ENCODE assay signal across 8 mouse cellular contexts in the genomic region with DNA sequence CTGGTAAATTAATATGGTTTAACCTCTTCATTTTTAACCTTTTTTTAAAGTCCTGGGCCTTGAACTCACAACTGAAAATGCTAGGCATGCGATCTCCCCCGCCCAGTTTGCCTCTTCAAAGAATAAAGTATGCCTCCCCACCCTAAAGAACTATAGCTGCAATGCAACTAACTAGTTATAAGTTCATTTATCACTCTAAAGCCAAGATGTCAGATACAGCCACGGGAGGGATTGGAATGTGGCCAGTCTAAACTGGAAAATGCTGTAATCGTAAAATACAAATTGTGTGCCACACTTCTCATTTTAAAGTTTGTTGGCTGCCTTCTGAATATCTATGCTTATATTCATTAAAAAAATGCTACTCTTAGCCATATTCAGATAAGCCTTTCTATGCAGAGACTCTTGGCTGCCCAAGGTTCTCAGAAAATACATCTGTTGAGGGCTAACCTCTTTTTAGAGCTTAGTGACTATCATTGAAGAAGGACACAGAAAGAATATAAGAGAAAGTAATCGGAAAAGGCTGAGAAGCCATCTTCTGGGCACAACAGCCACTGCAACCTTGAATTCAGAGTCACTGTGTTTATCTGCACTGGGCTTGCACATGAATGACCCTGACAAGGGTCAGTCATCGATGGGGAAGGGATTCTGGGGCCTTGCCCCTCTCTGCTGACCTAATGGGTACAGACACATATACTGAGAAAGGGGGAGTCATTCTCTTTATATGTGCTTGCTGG. TPM values are rescaled to one million over a fixed set of nuclear protein-coding genes. Genes with fewer than 3 reads are reported as not detected.
DNase-seq lines count a peak whose midpoint lies in the region; ATAC-seq and TF ChIP-seq lines count a peak whose summit lies in the region.

No protein-coding gene starts in this region.

- 36% methylated on average over 6 of the region's 6 CpGs for WGBS in cerebellum, adult 2 months
- WGBS in spleen, adult 2 months, result 49% methylated on average over 6 of the region's 6 CpGs
- WGBS in intestine, postnatal 0 days, result 26% methylated on average over 6 of the region's 6 CpGs
- WGBS in olfactory bulb, adult 2 months, result 41% methylated on average over 6 of the region's 6 CpGs

- ATAC-seq in intestine, postnatal 0 days, result no peak

- no peaks in the 10 kb centered on the region for H3K27me3 ChIP-seq in cerebellum, adult 2 months (ENCODE audit: control insufficient read depth, insufficient read depth, low read length)
- no peaks in the 10 kb centered on the region for H3K27me3 ChIP-seq in spleen, adult 2 months (ENCODE audit: control insufficient read depth, insufficient read depth, low read length)
- no peaks in the 10 kb centered on the region for H3K27me3 ChIP-seq in intestine, postnatal 0 days (replicated peaks; ENCODE audit: control insufficient read depth, insufficient read depth, low read length)

- no peaks in the 10 kb centered on the region for H3K9me3 ChIP-seq in intestine, postnatal 0 days (ENCODE audit: control insufficient read depth)

- no peak for DNase-seq in cerebellum, adult 2 months
- DNase-seq in cerebellum, adult 11-12 months, result no peak
- DNase-seq in spleen, adult 2 months (ENCODE audit: low read depth in 1 of 2, low spot score in 2 of 2), result no peak
- DNase-seq in spleen, postnatal 14 days (ENCODE audit: low spot score in 2 of 2), result no peak
- no peak for DNase-seq in testis, postnatal 10 days (ENCODE audit: low spot score)
- no peak for DNase-seq in spleen, postnatal 36 days (ENCODE audit: low spot score in 2 of 2)

- H3K27ac ChIP-seq in cerebellum, adult 2 months (ENCODE audit: insufficient read depth, low read length), result peak overlapping the region; percentile 92; the same call in 1 of the 2 replicates
- no peak overlapping the region for H3K27ac ChIP-seq in spleen, adult 2 months (ENCODE audit: insufficient read depth, low read length)
- H3K27ac ChIP-seq in intestine, postnatal 0 days (ENCODE audit: low read depth, low read length), result peak overlapping the region; percentile 88; the same call in 1 of the 2 replicates
- H3K27ac ChIP-seq in olfactory bulb, adult 2 months (ENCODE audit: insufficient read depth, low read depth, low read length), result peak overlapping the region; percentile 98

- H3K4me1 ChIP-seq in cerebellum, adult 2 months (ENCODE audit: control insufficient read depth, insufficient read depth, low read length), result peaks cover 3% of the 10 kb centered on the region; the same call in 1 of the 2 replicates
- H3K4me1 ChIP-seq in spleen, adult 2 months (ENCODE audit: control insufficient read depth, insufficient read depth, insufficient read length), result peaks cover 2% of the 10 kb centered on the region
- H3K4me1 ChIP-seq in intestine, postnatal 0 days (replicated peaks; ENCODE audit: control insufficient read depth, insufficient read depth, low read length), result peaks cover 15% of the 10 kb centered on the region
- H3K4me1 ChIP-seq in olfactory bulb, adult 2 months (ENCODE audit: control insufficient read depth, insufficient read depth, low read length), result peaks cover 5% of the 10 kb centered on the region

- TF ChIP-seq POLR2A in cerebellum, adult 2 months (IDR thresholded peaks at IDR 0.05; ENCODE audit: borderline replicate concordance, insufficient read depth, low read length), result no peak
- no peak for TF ChIP-seq POLR2A in spleen, adult 2 months (IDR thresholded peaks at IDR 0.05; ENCODE audit: low read depth, low read length)
- TF ChIP-seq POLR2A in olfactory bulb, adult 2 months (IDR thresholded peaks at IDR 0.05; ENCODE audit: insufficient read depth, low read depth, low read length), result no peak

- no peak for TF ChIP-seq CTCF in cerebellum, adult 2 months (IDR thresholded peaks at IDR 0.05; ENCODE audit: borderline replicate concordance, insufficient read depth, low read depth, low read length)
- no peak for TF ChIP-seq CTCF in spleen, adult 2 months (IDR thresholded peaks at IDR 0.05; ENCODE audit: extremely low read depth, insufficient read depth, insufficient read length, insufficient replicate concordance)
- 0 out of 2 replicates have a peak, but pooled peaks have one; percentile 12 for TF ChIP-seq CTCF in intestine, postnatal 0 days (IDR thresholded peaks at IDR 0.05; ENCODE audit: low read depth)
- no peak for TF ChIP-seq CTCF in olfactory bulb, adult 2 months (IDR thresholded peaks at IDR 0.05; ENCODE audit: insufficient read depth, low read depth, low read length)

- H3K4me3 ChIP-seq in cerebellum, adult 2 months (replicated peaks; ENCODE audit: insufficient read depth, low read depth, low read length), result no peak overlapping the region
- H3K4me3 ChIP-seq in spleen, adult 2 months (ENCODE audit: extremely low read depth, insufficient read depth, insufficient read length), result peak overlapping the region; percentile 70; the same call in 1 of the 2 replicates
- peak overlapping the region; percentile 84 for H3K4me3 ChIP-seq in intestine, postnatal 0 days (ENCODE audit: low read depth, low read length)
- H3K4me3 ChIP-seq in olfactory bulb, adult 2 months (ENCODE audit: insufficient read depth, low read depth, low read length), result no peak overlapping the region

- peak overlapping the region; percentile 88; the same call in 1 of the 2 replicates for H3K9ac ChIP-seq in intestine, postnatal 0 days (ENCODE audit: low read depth, low read length)

- peak overlapping the region; percentile 75 for H3K4me2 ChIP-seq in intestine, postnatal 0 days (replicated peaks; ENCODE audit: low read depth)

- peaks cover 21% of the 10 kb centered on the region for H3K36me3 ChIP-seq in spleen, adult 2 months (ENCODE audit: control insufficient read depth, insufficient read depth, low read length)
- peaks cover 27% of the 10 kb centered on the region for H3K36me3 ChIP-seq in intestine, postnatal 0 days (ENCODE audit: control insufficient read depth, insufficient read depth)

RNA-seq across cellular contexts. Expression of a gene that starts 0.9 kb away (rescaled TPM):
- polyA plus RNA-seq in cerebellum, adult 2 months (2012; rRNA removed), result 89.2 and 95.7 TPM in 2 replicates
- 26.2 and 28.2 TPM in 2 replicates for polyA plus RNA-seq in spleen, adult 2 months (2012; rRNA removed)
- polyA plus RNA-seq in intestine, postnatal 0 days (2015; fragmentation: Nextera tagmentation; extraction: Ambion mirVana), result 36.3 and 36.7 TPM in 2 replicates
- polyA plus RNA-seq in olfactory bulb, adult 2 months (2012; ENCODE audit: insufficient read depth, insufficient read length, low replicate concordance, missing spikeins), result not detected in 2 replicates

RNA-seq across cellular contexts. Expression of a gene that starts 7.7 kb away (rescaled TPM):
- 0.10 and 0.11 TPM in 2 replicates for polyA plus RNA-seq in cerebellum, adult 2 months (2012; rRNA removed)
- 0.02 and 0.04 TPM in 2 replicates for polyA plus RNA-seq in spleen, adult 2 months (2012; rRNA removed)
- 0.04 and 0.05 TPM in 2 replicates for polyA plus RNA-seq in intestine, postnatal 0 days (2015; fragmentation: Nextera tagmentation; extraction: Ambion mirVana)
- not detected in 2 replicates for polyA plus RNA-seq in olfactory bulb, adult 2 months (2012; ENCODE audit: insufficient read depth, insufficient read length, low replicate concordance, missing spikeins)

RNA-seq across cellular contexts. Expression of a gene that starts 30.8 kb away (rescaled TPM):
- 58.4 and 59.4 TPM in 2 replicates for polyA plus RNA-seq in cerebellum, adult 2 months (2012; rRNA removed)
- 14.9 and 15.4 TPM in 2 replicates for polyA plus RNA-seq in spleen, adult 2 months (2012; rRNA removed)
- polyA plus RNA-seq in intestine, postnatal 0 days (2015; fragmentation: Nextera tagmentation; extraction: Ambion mirVana), result 148 and 153 TPM in 2 replicates
- polyA plus RNA-seq in olfactory bulb, adult 2 months (2012; ENCODE audit: insufficient read depth, insufficient read length, low replicate concordance, missing spikeins), result 570 TPM in 1 of 2 replicates, not detected in the other

RNA-seq across cellular contexts. Expression of a gene that starts 59.6 kb away (rescaled TPM):
- polyA plus RNA-seq in cerebellum, adult 2 months (2012; rRNA removed), result 3.4 and 3.8 TPM in 2 replicates
- 0.11 and 0.14 TPM in 2 replicates for polyA plus RNA-seq in spleen, adult 2 months (2012; rRNA removed)
- 0.43 and 0.51 TPM in 2 replicates for polyA plus RNA-seq in intestine, postnatal 0 days (2015; fragmentation: Nextera tagmentation; extraction: Ambion mirVana)
- polyA plus RNA-seq in olfactory bulb, adult 2 months (2012; ENCODE audit: insufficient read depth, insufficient read length, low replicate concordance, missing spikeins), result not detected in 2 replicates

Comparison
In these comparisons a context has a peak if more than half of its experiments do, and no peak if none do; other contexts are left out.
1. H3K4me3 ChIP-seq: peak in spleen, adult 2 months (single experiment) and intestine, postnatal 0 days (single experiment); none in cerebellum, adult 2 months (single experiment) and olfactory bulb, adult 2 months (single experiment).
2. RNA of a gene that starts 0.9 kb away (polyA plus RNA-seq): 89.2 to 95.7 TPM in cerebellum, adult 2 months, 36.3 to 36.7 TPM in intestine, postnatal 0 days and 26.2 to 28.2 TPM in spleen, adult 2 months; not detected in olfactory bulb, adult 2 months; every median in the first group is over 10 times any median in the second.